Mouse (Mus musculus): ENCODE measurements around the gene Aldh3a1. TPM values are rescaled to one million over a fixed set of nuclear protein-coding genes. Genes with fewer than 3 reads are reported as not detected.
A peak's percentile ranks its signal among the peaks of the same experiment; 100 is the strongest.

Aldh3a1 gene
- polyA plus RNA-seq, 1 experiment from 2014 or later: 0.46 TPM

DNA sequence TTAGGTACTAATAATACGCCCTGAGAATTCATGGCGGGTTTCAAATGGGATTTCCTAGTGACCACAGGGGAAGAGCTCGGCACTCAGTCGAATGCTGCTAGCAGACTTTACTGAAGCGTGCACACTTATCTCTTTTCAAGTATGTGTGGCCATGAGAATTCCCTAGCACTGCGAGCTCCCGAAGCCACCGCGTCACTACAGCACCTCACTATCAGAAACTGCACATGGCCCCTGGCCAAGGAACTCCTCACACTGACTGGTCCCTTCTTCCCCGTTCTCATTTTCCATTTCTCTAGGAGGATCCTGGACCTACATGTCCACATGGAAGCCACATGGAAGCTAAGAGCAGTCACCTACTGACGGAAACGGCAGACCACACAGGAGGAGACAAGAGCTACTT is 45.5 kb downstream of the Aldh3a1 start:
- Histone ChIP-seq H3K36me3 (peaks cover 71% of the 10 kb centered on the region), H3K27me3 (no peaks in the 10 kb centered on the region), H3K27ac (no peak overlapping the region), H3K4me1 (replicated peaks) (no peaks in the 10 kb centered on the region), H3K9ac (replicated peaks) (no peak overlapping the region), H3K4me3 (replicated peaks) (no peak overlapping the region), H3K9me3 (no peaks in the 10 kb centered on the region), H3K4me2 (no peak overlapping the region)
- ATAC-seq (ENCODE audit: insufficient number of reproducible peaks, insufficient read depth, low FRiP score, low TSS enrichment, low read depth): no peak
- 96% methylated on average over 12 of the region's 12 CpGs for WGBS

DNA sequence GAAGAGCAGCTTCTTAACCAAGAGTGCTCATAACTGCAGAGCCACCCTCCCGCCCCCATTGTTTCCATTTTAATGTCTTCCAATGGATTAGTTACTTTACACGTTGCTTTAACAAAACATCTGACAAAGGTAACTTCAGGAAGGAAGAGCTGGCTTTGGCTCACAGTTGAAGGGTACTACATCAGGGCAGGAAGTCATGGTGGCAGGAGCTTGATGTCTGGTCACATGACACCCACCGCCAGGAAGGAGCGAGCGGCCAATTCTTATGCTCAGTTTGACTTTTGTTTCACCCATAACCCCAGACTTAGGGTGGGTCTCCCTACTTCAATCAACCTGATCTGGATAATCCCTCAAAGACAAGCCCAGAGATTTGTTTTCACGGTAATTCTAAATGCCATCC is 51.8 kb downstream of the Aldh3a1 start:
- Histone ChIP-seq H3K4me3 (replicated peaks) (no peak overlapping the region), H3K27me3 (no peaks in the 10 kb centered on the region), H3K36me3 (peaks cover 75% of the 10 kb centered on the region), H3K4me2 (no peak overlapping the region), H3K9me3 (no peaks in the 10 kb centered on the region), H3K4me1 (replicated peaks) (no peaks in the 10 kb centered on the region), H3K27ac (no peak overlapping the region), H3K9ac (replicated peaks) (no peak overlapping the region)
- 93% methylated on average over 6 of the region's 6 CpGs for WGBS
- no peak for ATAC-seq (ENCODE audit: insufficient number of reproducible peaks, insufficient read depth, low FRiP score, low TSS enrichment, low read depth)

DNA sequence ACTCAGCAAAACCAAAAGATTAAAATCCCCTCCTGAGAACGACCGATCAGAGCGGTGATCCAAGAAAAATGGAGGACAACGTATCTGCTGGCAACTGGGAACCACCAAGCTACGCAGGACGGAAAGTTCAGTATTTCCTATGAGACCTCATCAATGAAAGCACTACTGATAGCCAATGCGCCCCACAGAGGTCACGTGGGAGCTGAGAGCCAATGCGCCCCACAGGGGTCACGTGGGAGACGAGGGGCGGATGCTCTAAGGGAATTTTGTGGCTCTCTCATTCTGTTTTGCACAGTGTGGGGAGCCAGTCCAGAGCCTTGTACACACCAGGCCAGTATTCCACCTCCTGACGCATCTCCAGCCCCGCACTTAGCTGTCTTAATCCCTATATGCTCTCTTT is 55.2 kb downstream of the Aldh3a1 start:
- Histone ChIP-seq H3K9ac (replicated peaks) (no peak overlapping the region), H3K36me3 (peaks cover 56% of the 10 kb centered on the region), H3K27ac (no peak overlapping the region), H3K9me3 (no peaks in the 10 kb centered on the region), H3K4me2 (no peak overlapping the region), H3K27me3 (no peaks in the 10 kb centered on the region), H3K4me3 (replicated peaks) (no peak overlapping the region), H3K4me1 (replicated peaks) (peaks cover 5% of the 10 kb centered on the region; the same call in 1 of the 2 replicates)
- 92% methylated on average over 14 of the region's 14 CpGs for WGBS
- no peak for ATAC-seq (ENCODE audit: insufficient number of reproducible peaks, insufficient read depth, low FRiP score, low TSS enrichment, low read depth)

- Histone ChIP-seq H3K27me3 (peaks cover 4% of the 10 kb centered on the region; the same call in 1 of the 2 replicates), H3K36me3 (peaks cover 45% of the 10 kb centered on the region), H3K4me2 (no peak overlapping the region), H3K4me3 (replicated peaks) (no peak overlapping the region), H3K9me3 (no peaks in the 10 kb centered on the region), H3K4me1 (replicated peaks) (peaks cover 5% of the 10 kb centered on the region; the same call in 1 of the 2 replicates), H3K27ac (no peak overlapping the region), H3K9ac (replicated peaks) (no peak overlapping the region)
- WGBS: 91% methylated on average over 1 of the region's 1 CpGs
- no peak for ATAC-seq (ENCODE audit: insufficient number of reproducible peaks, insufficient read depth, low FRiP score, low TSS enrichment, low read depth)
Measured at GRCm38 (mm10) chr11:61263841-61264240, 56.5 kb downstream of the Aldh3a1 start.

DNA sequence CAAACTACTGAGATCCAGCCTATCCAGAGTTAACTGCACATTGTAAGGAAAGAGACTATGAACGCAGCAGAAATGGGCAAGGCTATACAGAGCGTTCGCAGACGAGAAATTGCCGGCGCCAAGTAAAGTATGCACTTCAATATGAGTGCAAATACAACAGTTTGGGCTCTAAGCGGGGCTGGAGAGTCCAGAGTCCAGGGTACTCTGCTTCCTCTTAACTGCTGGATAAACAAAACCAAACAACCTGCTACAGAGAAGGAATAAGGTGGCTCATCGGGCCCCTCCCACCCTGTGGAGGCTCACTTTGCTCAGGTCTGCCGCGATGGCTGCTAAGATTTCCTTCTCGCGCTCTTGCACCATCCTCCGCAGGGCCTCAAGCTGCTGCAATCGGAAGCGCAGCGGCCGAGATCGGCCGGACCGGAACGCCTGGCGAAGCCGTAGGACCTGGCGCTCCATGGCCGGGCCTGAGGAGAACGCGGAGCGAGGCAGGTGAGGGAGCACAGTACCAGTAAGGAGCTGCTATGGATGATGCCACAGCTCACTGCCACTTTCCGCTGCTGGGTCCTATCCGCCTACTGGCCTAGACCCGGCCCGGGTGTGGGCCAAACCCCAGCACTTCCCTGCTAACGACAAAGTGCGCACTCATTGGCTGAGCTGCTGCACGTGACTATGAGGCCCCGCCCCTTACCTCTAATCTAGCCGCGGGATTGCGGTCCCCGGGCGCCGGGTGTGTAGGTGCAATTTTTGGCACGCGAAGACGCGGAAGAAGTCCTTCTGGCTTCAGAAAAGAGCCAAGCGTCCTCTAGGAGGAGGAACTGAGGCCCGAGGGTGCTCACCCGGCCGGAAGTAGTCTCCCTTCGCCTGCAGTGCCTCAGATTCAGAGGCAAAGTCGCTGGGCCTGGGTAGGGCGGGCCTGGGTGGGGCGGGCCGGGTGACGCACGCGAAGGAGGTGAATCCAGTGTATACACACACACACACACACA is 59.5 kb downstream of the Aldh3a1 start, which contains the start of gene Aldh3a2:
TSS of gene Aldh3a2 (minus strand) at position 914 of the 983 bp plus-strand sequence.
- Histone ChIP-seq H3K36me3 (peaks cover 22% of the 10 kb centered on the region), H3K4me2 (peak within 1 kb of the TSS; percentile 78), H3K27ac (peak within 1 kb of the TSS; percentile 92), H3K9me3 (no peaks in the 10 kb centered on the region), H3K4me3 (replicated peaks) (peak within 1 kb of the TSS; percentile 68), H3K27me3 (peaks cover 4% of the 10 kb centered on the region; the same call in 1 of the 2 replicates), H3K4me1 (replicated peaks) (peaks cover 5% of the 10 kb centered on the region; the same call in 1 of the 2 replicates), H3K9ac (replicated peaks) (peak within 1 kb of the TSS; percentile 77)
- 1% methylated on average over 58 of the region's 58 CpGs for WGBS
- peak; percentile 99 for ATAC-seq (ENCODE audit: insufficient number of reproducible peaks, insufficient read depth, low FRiP score, low TSS enrichment, low read depth)

Other genes starting within 250 kb of the Aldh3a1 start
- 0.20 and 0.31 TPM in 2 replicates for gene Kcnj12, start 185.0 kb upstream of the Aldh3a1 start, polyA plus RNA-seq (2016; fragmentation: Nextera tagmentation; extraction: Ambion mirVana)
- 0.69 and 0.76 TPM in 2 replicates for gene Tnfrsf13b, start 80.8 kb upstream of the Aldh3a1 start, polyA plus RNA-seq (2016; fragmentation: Nextera tagmentation; extraction: Ambion mirVana)
- 196 and 199 TPM in 2 replicates for gene Usp22, start 32.5 kb upstream of the Aldh3a1 start, polyA plus RNA-seq (2016; fragmentation: Nextera tagmentation; extraction: Ambion mirVana)
- 20.4 and 24.3 TPM in 2 replicates for gene Aldh3a2, start 59.9 kb downstream of the Aldh3a1 start, polyA plus RNA-seq (2016; fragmentation: Nextera tagmentation; extraction: Ambion mirVana)
- gene Slc47a2, start 135.3 kb downstream of the Aldh3a1 start, polyA plus RNA-seq (2016; fragmentation: Nextera tagmentation; extraction: Ambion mirVana): not detected in 2 replicates
- 0.08 TPM in 1 of 2 replicates, not detected in the other for gene Slc47a1, start 170.8 kb downstream of the Aldh3a1 start, polyA plus RNA-seq (2016; fragmentation: Nextera tagmentation; extraction: Ambion mirVana)
- 0.63 and 0.69 TPM in 2 replicates for gene Rnf112, start 246.6 kb downstream of the Aldh3a1 start, polyA plus RNA-seq (2016; fragmentation: Nextera tagmentation; extraction: Ambion mirVana)